Mouse (Mus musculus) adrenal gland, postnatal 36 days (tissue): Measurements from ENCODE around the gene Ncor2. TPM values are rescaled to one million over a fixed set of nuclear protein-coding genes. Genes with fewer than 3 reads are reported as not detected.
A peak's percentile ranks its signal among the peaks of the same experiment; 100 is the strongest.

Experiments
- DNase-seq, 2 experiments: peaks; one replicate each; pipeline ENCODE4 v3.0.0; 2021; ENCODE audit warnings: mixed read lengths in 1 of 2
- total RNA-seq, 2 experiments: library from RNA; stranded (reverse); gene quantifications; 2 replicates each; pipeline ENCODE4 v1.2.3; 2021

The Ncor2 gene
- total RNA-seq, 2 experiments from 2014 or later = 217 to 310 TPM

- no peak for DNase-seq
Observed at GRCm38 (mm10) chr5:125024002-125024401, 155.0 kb downstream of the Ncor2 start.

- DNase-seq = peak; percentile 67 to 71
Observed at GRCm38 (mm10) chr5:125021298-125021697, 157.7 kb downstream of the Ncor2 start.

- DNase-seq = peak; percentile 62
Observed at GRCm38 (mm10) chr5:125019099-125019498, 159.9 kb downstream of the Ncor2 start.

- no peak for DNase-seq
Observed at GRCm38 (mm10) chr5:125017332-125017731, 161.7 kb downstream of the Ncor2 start.

GRCm38 (mm10) chr5:125016421-125017242 is 162.4 kb downstream of the Ncor2 start:
- DNase-seq = no peak

- no peak for DNase-seq
Observed at GRCm38 (mm10) chr5:125015576-125015975, 163.4 kb downstream of the Ncor2 start.

- DNase-seq = no peak
Observed at GRCm38 (mm10) chr5:125015066-125015465, 164.0 kb downstream of the Ncor2 start.

- peak; percentile 62 to 71 for DNase-seq
Observed at GRCm38 (mm10) chr5:125014497-125014896, 164.5 kb downstream of the Ncor2 start.

- no peak for DNase-seq
Observed at GRCm38 (mm10) chr5:125011628-125012027, 167.4 kb downstream of the Ncor2 start.

- no peak for DNase-seq
Observed at GRCm38 (mm10) chr5:125011166-125011565, 167.9 kb downstream of the Ncor2 start.

- DNase-seq = no peak
Observed at GRCm38 (mm10) chr5:125006896-125007295, 172.1 kb downstream of the Ncor2 start.

GRCm38 (mm10) chr5:125005871-125006652 is 173.0 kb downstream of the Ncor2 start:
- no peak for DNase-seq

- no peak for DNase-seq
Observed at GRCm38 (mm10) chr5:125003873-125004255, 175.2 kb downstream of the Ncor2 start.

GRCm38 (mm10) chr5:125002969-125003872 is 175.8 kb downstream of the Ncor2 start, which contains the start of gene Rflna:
Gene Rflna (plus strand): TSS chr5:125003221.
- DNase-seq = peak; percentile 64 to 84

- no peak for DNase-seq
Observed at GRCm38 (mm10) chr5:125000756-125001250, 178.2 kb downstream of the Ncor2 start.

GRCm38 (mm10) chr5:124997913-124998312 is 181.1 kb downstream of the Ncor2 start:
- no peak for DNase-seq

- DNase-seq = no peak
Observed at GRCm38 (mm10) chr5:124996816-124997215, 182.2 kb downstream of the Ncor2 start.

- DNase-seq = peak; percentile 54 to 55
Observed at GRCm38 (mm10) chr5:124992891-124993290, 186.1 kb downstream of the Ncor2 start.

- no peak for DNase-seq
Observed at GRCm38 (mm10) chr5:124992323-124992722, 186.7 kb downstream of the Ncor2 start.

GRCm38 (mm10) chr5:124989724-124990123 is 189.3 kb downstream of the Ncor2 start:
- DNase-seq = no peak

GRCm38 (mm10) chr5:124986656-124987055 is 192.4 kb downstream of the Ncor2 start:
- no peak for DNase-seq

GRCm38 (mm10) chr5:124986222-124986621 is 192.8 kb downstream of the Ncor2 start:
- DNase-seq = no peak
